Mouse (Mus musculus) bone marrow, adult 2 months (tissue): ENCODE results near the gene Grcc10. TPM values are rescaled to one million over a fixed set of nuclear protein-coding genes. Genes with fewer than 3 reads are reported as not detected.
A peak's percentile ranks its signal among the peaks of the same experiment; 100 is the strongest.

Experiments
- H3K27ac ChIP-seq: fragments of 200-500 bp; 2 replicates; pipeline ENCODE4 v1.5.1; 2012; ENCODE audit warnings: low read depth, mild to moderate bottlenecking, control low read depth, inconsistent platforms, low read length; ENCODE audit not compliant: control insufficient read depth, poor library complexity, insufficient read depth
- H3K4me1 ChIP-seq: fragments of 200-500 bp; 2 replicates; pipeline ENCODE4 v1.6.1; 2011; ENCODE audit warnings: low read length; ENCODE audit not compliant: control insufficient read depth, insufficient read depth
- H3K4me3 ChIP-seq: fragments of 200-500 bp; replicated peaks from 2 replicates; pipeline ENCODE3; 2011; ENCODE audit warnings: mild to moderate bottlenecking, low read depth, low read length, control low read depth; ENCODE audit not compliant: control insufficient read depth
- CTCF ChIP-seq: fragments of 200-500 bp; IDR thresholded peaks from 2 replicates; pipeline ENCODE4 v1.5.1; 2011; ENCODE audit warnings: low read length, control low read depth; ENCODE audit not compliant: control insufficient read depth, insufficient read depth
- POLR2A ChIP-seq: fragments of 200-500 bp; IDR thresholded peaks from 2 replicates; pipeline ENCODE4 v1.6.1; 2011; ENCODE audit warnings: low read depth, mild to moderate bottlenecking, control low read depth, low read length, borderline replicate concordance; ENCODE audit not compliant: control insufficient read depth
- WGBS: fragments of 180-500 bp; shearing (Covaris S2); methylation state at CpG from one replicate; pipeline ENCODE4 v1.1.7; 2018; 5-methylcytosine and 5-hydroxymethylcytosine counted together
- polyA plus RNA-seq: library from polyadenylated mRNA; stranded (reverse); fragments of >200 nt; gene quantifications from 2 replicates; pipeline ENCODE4 v1.2.4, GENCODE M21; 2011; ENCODE audit warnings: low replicate concordance; ENCODE audit not compliant: missing spikeins, insufficient read depth, insufficient read length

Gene Grcc10
- polyA plus RNA-seq, 1 experiment, result 208 TPM

DNA sequence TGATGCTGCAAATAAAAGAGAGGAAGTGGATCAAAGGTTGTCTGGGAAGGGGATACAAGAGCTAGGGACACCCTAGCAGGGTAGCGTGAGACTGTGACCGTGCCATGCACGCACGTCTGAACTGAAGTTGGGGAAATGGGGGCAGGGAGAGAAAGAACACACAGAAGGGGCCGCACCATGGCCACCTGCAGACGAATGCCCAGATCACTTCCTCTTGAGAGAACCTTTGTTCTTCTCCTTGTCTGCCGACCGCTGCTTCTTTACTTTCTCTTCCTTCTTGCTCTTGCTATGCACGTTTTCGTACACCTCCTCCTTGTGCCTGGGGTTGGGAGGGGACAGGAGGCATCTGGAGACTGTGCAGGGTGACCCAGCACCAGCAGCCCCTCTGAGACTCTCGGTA is 20.3 kb downstream of the Grcc10 start:
- no peak for TF ChIP-seq CTCF
- TF ChIP-seq POLR2A, result no peak
- peaks cover 24% of the 10 kb centered on the region for H3K4me1 ChIP-seq
- H3K27ac ChIP-seq, result peak overlapping the region; percentile 65
- 33% methylated on average over 11 of the region's 11 CpGs for WGBS
- no peak overlapping the region for H3K4me3 ChIP-seq

DNA sequence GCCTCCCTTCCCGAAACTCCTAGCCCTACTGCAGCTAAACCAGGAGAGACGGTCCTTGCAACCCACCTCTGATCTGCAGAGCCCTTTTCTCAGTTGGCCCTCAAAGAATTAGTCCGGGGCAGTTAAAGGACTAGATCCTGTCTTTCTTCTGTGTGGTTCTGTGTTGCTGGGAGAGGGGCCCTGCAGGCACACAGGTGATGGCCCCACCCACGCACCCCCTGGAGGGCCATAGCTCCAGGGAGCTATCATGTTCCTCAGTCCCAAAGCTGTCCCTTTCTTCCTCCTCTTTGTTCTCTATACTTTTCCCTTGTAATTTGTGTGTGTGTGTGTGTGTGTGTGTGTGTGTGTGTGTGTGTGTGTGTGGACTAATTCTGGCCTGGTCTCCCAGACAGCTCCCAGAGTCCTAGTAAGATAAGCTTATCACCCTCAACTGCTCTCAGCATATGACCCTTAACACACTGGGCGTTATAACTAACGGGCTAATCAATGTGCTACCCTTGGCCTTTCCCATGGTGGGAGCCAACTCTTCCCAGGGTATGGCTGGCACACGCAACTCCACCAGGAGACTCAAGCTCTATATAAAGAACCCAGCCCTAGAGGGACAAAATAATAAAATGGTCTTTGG is 21.7 kb downstream of the Grcc10 start:
- Histone ChIP-seq H3K27ac (peak overlapping the region; percentile 6; the same call in 1 of the 2 replicates), H3K4me3 (no peak overlapping the region), H3K4me1 (peaks cover 17% of the 10 kb centered on the region)
- 73% methylated on average over 7 of the region's 7 CpGs for WGBS
- TF ChIP-seq POLR2A, result no peak
- TF ChIP-seq CTCF, result no peak

DNA sequence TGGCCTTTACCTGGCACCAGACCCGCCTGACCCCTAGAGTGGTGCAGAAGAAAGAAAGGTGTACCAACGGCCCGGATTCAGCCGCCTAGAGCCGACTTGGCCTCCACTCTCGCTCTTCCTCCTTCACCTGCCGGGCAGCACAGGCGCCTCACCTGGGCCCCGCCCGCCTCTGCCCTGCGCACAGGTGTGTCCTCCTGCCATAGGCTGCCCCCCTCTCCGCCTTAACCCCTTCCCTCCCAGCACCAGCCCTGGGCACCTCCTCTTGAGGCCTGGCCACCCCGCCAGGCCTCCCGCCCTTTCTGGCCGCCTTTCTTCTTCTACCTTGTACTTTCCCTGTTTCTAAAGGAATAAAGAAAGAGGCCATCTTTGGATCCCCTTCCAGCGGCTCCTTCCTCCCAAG is 22.5 kb downstream of the Grcc10 start:
- Histone ChIP-seq H3K4me1 (peaks cover 15% of the 10 kb centered on the region), H3K27ac (peak overlapping the region; percentile 6; the same call in 1 of the 2 replicates), H3K4me3 (no peak overlapping the region)
- TF ChIP-seq CTCF, result no peak
- TF ChIP-seq POLR2A, result no peak
- 90% methylated on average over 16 of the region's 16 CpGs for WGBS

DNA sequence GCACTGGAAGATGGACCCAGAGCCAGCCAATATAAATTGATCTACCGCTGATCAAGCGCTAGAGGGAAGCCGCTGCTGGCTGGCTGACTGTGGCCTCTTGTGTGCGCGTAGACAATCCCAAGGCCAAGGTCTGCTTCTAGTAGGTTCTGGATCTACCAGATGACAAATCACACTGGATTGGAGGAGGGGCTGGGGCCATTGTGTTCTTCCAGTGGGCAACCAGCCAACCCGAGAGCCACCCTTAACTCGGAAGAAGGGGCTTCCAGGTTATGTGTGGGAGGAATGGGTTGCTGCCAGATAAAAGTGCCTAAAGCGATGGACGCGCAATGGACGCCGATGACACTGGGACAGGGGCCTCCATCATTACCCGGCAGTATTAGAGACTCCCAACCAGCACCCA is 23.2 kb downstream of the Grcc10 start:
- no peak for TF ChIP-seq CTCF
- no peak for TF ChIP-seq POLR2A
- WGBS, result 94% methylated on average over 13 of the region's 13 CpGs
- no peak overlapping the region for H3K4me3 ChIP-seq
- no peak overlapping the region for H3K27ac ChIP-seq
- peaks cover 11% of the 10 kb centered on the region for H3K4me1 ChIP-seq

DNA sequence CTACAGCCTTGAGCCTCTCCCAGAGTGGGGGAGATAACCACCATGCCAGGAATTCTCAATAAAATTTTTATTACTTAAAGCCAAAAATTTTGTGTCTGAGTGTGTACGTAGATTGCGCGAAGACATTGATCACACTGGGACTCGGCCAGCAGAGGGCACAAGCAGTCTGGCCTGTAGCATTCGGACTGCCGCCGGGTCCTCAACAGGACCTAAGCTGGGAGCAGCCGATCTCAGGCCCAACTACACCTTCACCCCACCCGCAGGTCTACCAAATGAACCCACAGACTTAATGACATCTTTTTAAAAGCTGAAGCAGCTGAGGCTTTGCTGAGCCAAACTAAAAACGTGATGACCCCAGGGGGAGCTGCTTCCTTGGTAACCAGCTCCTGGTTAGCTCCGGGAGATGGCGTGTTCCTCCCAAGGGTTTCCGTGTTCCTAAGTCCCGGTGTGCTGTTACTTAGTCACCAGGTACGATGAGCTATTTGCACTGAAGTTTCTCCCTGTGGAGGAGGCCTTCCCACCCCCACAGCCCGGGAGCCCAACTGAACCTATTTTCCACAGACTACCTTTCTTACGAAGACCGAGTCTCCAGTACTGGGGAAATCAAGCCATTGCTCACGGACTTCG is 24.2 kb downstream of the Grcc10 start:
- Histone ChIP-seq H3K4me1 (peaks cover 8% of the 10 kb centered on the region), H3K27ac (no peak overlapping the region), H3K4me3 (no peak overlapping the region)
- 53% methylated on average over 20 of the region's 20 CpGs for WGBS
- peak; percentile 95 for TF ChIP-seq CTCF
- TF ChIP-seq POLR2A, result no peak

DNA sequence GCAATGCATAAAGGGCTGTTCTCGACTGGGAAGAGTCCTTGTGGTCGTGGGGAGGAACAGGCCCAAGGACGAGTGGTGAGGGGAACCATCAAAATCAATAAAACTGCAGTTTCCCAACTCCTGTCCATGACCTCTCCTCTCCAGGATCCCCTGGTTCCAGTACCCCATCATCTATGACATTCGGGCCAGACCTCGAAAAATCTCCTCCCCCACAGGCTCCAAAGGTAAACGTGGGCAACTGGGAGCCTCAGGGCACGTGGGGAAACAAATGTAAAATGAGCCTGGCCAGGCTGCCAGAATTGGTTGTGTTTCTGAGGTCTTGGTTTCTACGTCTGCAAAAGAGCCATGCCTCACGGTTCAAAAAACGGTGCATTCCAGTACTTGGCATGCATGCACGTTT is 28.3 kb downstream of the Grcc10 start:
- Histone ChIP-seq H3K27ac (no peak overlapping the region), H3K4me3 (peak overlapping the region; percentile 96), H3K4me1 (peaks cover 2% of the 10 kb centered on the region; the same call in 1 of the 2 replicates)
- 15% methylated on average over 11 of the region's 11 CpGs for WGBS
- no peak for TF ChIP-seq POLR2A
- no peak for TF ChIP-seq CTCF

DNA sequence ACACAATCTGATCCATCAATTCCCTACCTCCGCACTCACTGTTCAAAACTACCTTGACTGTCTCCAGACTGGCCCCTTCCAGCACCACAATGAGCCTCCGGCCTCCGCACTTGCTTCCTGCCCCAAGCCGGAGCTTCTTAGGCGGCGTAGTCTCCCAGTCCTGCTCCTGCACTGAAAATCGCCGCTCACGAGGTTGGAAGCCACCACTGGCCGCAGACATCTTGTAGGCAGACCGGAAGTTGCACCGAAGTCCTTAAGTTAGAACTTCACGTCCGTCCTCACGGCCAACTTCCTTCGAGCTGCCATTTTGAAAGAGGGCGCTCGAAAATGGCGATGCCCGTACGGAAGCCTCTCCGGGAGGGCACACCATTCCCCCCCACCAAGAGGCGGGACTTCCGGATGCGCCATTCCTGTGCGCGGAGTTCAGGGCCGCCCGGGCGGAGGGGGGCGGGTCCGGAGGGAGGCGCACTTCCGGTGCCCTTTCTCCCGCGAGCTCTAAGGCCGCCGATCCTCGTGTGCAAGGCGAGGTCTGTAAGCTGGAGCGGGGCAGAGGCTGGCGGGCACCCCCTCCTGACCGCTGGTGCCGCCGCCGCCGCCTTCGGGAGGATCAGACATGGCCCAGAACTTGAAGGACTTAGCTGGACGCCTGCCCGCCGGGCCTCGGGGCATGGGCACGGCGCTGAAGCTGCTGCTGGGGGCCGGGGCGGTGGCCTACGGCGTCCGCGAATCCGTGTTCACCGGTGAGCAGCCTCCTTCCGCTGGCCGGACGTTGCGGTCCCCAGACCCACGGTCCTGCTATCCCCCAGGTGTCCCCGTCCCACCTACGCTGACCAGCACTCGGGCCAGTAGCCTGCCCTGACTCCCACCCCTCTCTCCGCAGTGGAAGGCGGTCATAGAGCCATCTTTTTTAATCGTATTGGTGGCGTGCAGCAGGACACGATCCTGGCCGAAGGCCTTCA is 29.1 kb downstream of the Grcc10 start, which contains the start of the genes Emg1 and Phb2:
TSS of gene Emg1 (minus strand) at position 355 of the 959 bp plus-strand sequence.
TSS of gene Phb2 (plus strand) at position 513 of the 959 bp plus-strand sequence.
- H3K4me3 ChIP-seq, result peak within 1 kb of the TSS; percentile 96
- no peak; the same call in none of the 2 replicates for TF ChIP-seq POLR2A
- TF ChIP-seq CTCF, result peak; percentile 6; the same call in 1 of the 2 replicates
- peaks cover 2% of the 10 kb centered on the region; the same call in 1 of the 2 replicates for H3K4me1 ChIP-seq
- under 1% methylated on average over 76 of the region's 76 CpGs for WGBS
- H3K27ac ChIP-seq, result peak within 1 kb of the TSS; percentile 78

DNA sequence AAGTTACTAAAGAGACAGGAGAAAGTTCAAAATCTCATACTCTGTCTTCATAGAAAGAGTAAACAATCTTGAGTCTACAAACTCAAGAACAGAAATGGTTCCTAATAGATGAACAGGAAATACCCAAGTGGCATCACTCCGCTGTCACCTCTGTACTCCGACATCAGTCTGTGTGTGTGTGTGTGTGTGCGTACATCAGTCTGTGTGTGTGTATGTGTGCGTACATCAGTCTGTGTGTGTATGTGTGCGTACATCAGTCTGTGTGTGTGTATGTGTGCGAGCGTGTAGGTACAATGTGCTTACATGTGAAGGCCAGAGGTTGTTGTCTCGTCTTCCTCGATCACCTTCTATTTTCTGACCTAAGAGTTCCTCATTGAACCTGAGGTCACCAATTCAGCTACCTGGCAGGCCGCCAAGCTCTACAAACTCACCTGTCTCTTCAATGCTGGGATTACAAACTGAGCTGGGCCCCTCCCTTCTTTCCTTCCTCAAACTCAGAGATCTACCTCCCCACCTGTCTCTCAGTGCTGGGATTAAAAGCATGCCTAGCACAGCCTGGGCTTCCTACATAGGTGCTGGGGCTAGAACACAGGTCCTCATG is 32.8 kb downstream of the Grcc10 start:
- TF ChIP-seq POLR2A (no peak), CTCF (no peak)
- Histone ChIP-seq H3K4me1 (peaks cover 2% of the 10 kb centered on the region; the same call in 1 of the 2 replicates), H3K27ac (no peak overlapping the region), H3K4me3 (no peak overlapping the region)
- 91% methylated on average over 10 of the region's 10 CpGs for WGBS
